Mouse (Mus musculus): ENCODE results near the gene Angptl7. TPM values are rescaled to one million over a fixed set of nuclear protein-coding genes. Genes with fewer than 3 reads are reported as not detected.

Gene Angptl7
- polyA plus RNA-seq, 1 experiment = 0.37 TPM

GRCm38 (mm10) chr4:148448853-148449245 is 51.4 kb downstream of the Angptl7 start:
- Histone ChIP-seq H3K36me3 (ENCODE audit: control insufficient read depth, insufficient read depth, low read length, poor library complexity, severe bottlenecking) (peaks cover 4% of the 10 kb centered on the region; the same call in 1 of the 2 replicates), H3K4me1 (ENCODE audit: control insufficient read depth, insufficient read depth, low read length) (peaks cover 1% of the 10 kb centered on the region), H3K9ac (ENCODE audit: low read depth, poor library complexity, severe bottlenecking) (peak overlapping the region; percentile 87), H3K9me3 (replicated peaks; ENCODE audit: control insufficient read depth, insufficient read depth, low read length, poor library complexity, severe bottlenecking) (no peaks in the 10 kb centered on the region), H3K4me3 (ENCODE audit: low read depth, low read length) (peak overlapping the region; percentile 84), H3K27me3 (ENCODE audit: control insufficient read depth, insufficient read depth, low read length, poor library complexity, severe bottlenecking) (no peaks in the 10 kb centered on the region), H3K27ac (ENCODE audit: insufficient read depth, low read length) (no peak overlapping the region)
- TF ChIP-seq CTCF (IDR thresholded peaks at IDR 0.05; ENCODE audit: low read depth, low read length) = no peak
- TF ChIP-seq EP300 (IDR thresholded peaks at IDR 0.05; ENCODE audit: insufficient read depth, low read depth, low read length) = no peak
- no peak for TF ChIP-seq POLR2A (IDR thresholded peaks at IDR 0.05; ENCODE audit: insufficient read depth, low read length)

GRCm38 (mm10) chr4:148448179-148448852 is 51.9 kb downstream of the Angptl7 start, which contains the start of gene Mtor:
Gene Mtor (plus strand): TSS chr4:148448611.
- H3K9ac ChIP-seq (ENCODE audit: low read depth, poor library complexity, severe bottlenecking) = peak within 1 kb of the TSS; percentile 87
- no peak for TF ChIP-seq CTCF (IDR thresholded peaks at IDR 0.05; ENCODE audit: low read depth, low read length)
- peak; percentile 59 for TF ChIP-seq POLR2A (IDR thresholded peaks at IDR 0.05; ENCODE audit: insufficient read depth, low read length)
- 0 out of 2 replicates have a peak, but pooled peaks have one; percentile 35 for TF ChIP-seq EP300 (IDR thresholded peaks at IDR 0.05; ENCODE audit: insufficient read depth, low read depth, low read length)
- H3K4me3 ChIP-seq (ENCODE audit: low read depth, low read length) = peak within 1 kb of the TSS; percentile 99
- no peaks in the 10 kb centered on the region for H3K9me3 ChIP-seq (replicated peaks; ENCODE audit: control insufficient read depth, insufficient read depth, low read length, poor library complexity, severe bottlenecking)
- peaks cover 4% of the 10 kb centered on the region; the same call in 1 of the 2 replicates for H3K36me3 ChIP-seq (ENCODE audit: control insufficient read depth, insufficient read depth, low read length, poor library complexity, severe bottlenecking)
- no peak within 1 kb of the TSS; the same call in 1 of the 2 replicates for H3K27ac ChIP-seq (ENCODE audit: insufficient read depth, low read length)
- peaks cover 1% of the 10 kb centered on the region for H3K4me1 ChIP-seq (ENCODE audit: control insufficient read depth, insufficient read depth, low read length)
- no peaks in the 10 kb centered on the region for H3K27me3 ChIP-seq (ENCODE audit: control insufficient read depth, insufficient read depth, low read length, poor library complexity, severe bottlenecking)

Other genes starting within 250 kb of the Angptl7 start
- gene Disp3, start 212.5 kb downstream of the Angptl7 start, polyA plus RNA-seq (2011; ENCODE audit: insufficient read depth, insufficient read length, low read depth, missing spikeins) = 0.56 and 1.0 TPM in 2 replicates
- gene Ubiad1, start 55.7 kb downstream of the Angptl7 start, polyA plus RNA-seq (2011; ENCODE audit: insufficient read depth, insufficient read length, low read depth, missing spikeins) = 7.5 and 10.3 TPM in 2 replicates
- 26.0 and 33.8 TPM in 2 replicates for gene Mtor, start 51.8 kb downstream of the Angptl7 start, polyA plus RNA-seq (2011; ENCODE audit: insufficient read depth, insufficient read length, low read depth, missing spikeins)
- gene Exosc10, start 58.0 kb upstream of the Angptl7 start, polyA plus RNA-seq (2011; ENCODE audit: insufficient read depth, insufficient read length, low read depth, missing spikeins) = 52.8 and 53.9 TPM in 2 replicates
- 131 and 143 TPM in 2 replicates for gene Srm, start 91.0 kb upstream of the Angptl7 start, polyA plus RNA-seq (2011; ENCODE audit: insufficient read depth, insufficient read length, low read depth, missing spikeins)
- gene Masp2, start 102.1 kb upstream of the Angptl7 start, polyA plus RNA-seq (2011; ENCODE audit: insufficient read depth, insufficient read length, low read depth, missing spikeins) = 2.6 TPM in 2 replicates
- 742 and 797 TPM in 2 replicates for gene Tardbp, start 126.6 kb upstream of the Angptl7 start, polyA plus RNA-seq (2011; ENCODE audit: insufficient read depth, insufficient read length, low read depth, missing spikeins)
- gene Gm572, start 142.9 kb upstream of the Angptl7 start, polyA plus RNA-seq (2011; ENCODE audit: insufficient read depth, insufficient read length, low read depth, missing spikeins) = 0.49 TPM in 1 of 2 replicates, not detected in the other

Data from ES-Bruce4 (cell line).